Mouse (Mus musculus) limb, embryonic 11.5 days (tissue): Measurements from ENCODE around the gene Cnot9. TPM values are rescaled to one million over a fixed set of nuclear protein-coding genes. Genes with fewer than 3 reads are reported as not detected.

ENCODE experiments used
- ATAC-seq: fragments of 200-750 bp; cut with Nextera tagmentation; 2 replicates; pipeline ENCODE4 v1.8.0; 2017; ENCODE audit warnings: low read depth; ENCODE audit not compliant: insufficient number of reproducible peaks, low FRiP score, low TSS enrichment
- DNase-seq: peaks from one replicate; pipeline ENCODE4 v3.0.0-alpha.2; 2015; ENCODE audit warnings: low spot score
- H3K27ac ChIP-seq: fragments of 300-500 bp; sonication (generic); replicated peaks from 2 replicates; pipeline ENCODE4 v1.5.1; 2014; ENCODE audit warnings: low read depth, mild to moderate bottlenecking, low read length
- H3K27me3 ChIP-seq: fragments of 300-500 bp; sonication (generic); 2 replicates; pipeline ENCODE4 v1.6.1; 2014; ENCODE audit warnings: mild to moderate bottlenecking, low read length, mixed read lengths; ENCODE audit not compliant: control insufficient read depth, insufficient read depth
- H3K36me3 ChIP-seq: fragments of 300-500 bp; sonication (generic); 2 replicates; pipeline ENCODE4 v1.6.1; 2014; ENCODE audit warnings: mild to moderate bottlenecking, low read length, moderate library complexity, mixed read lengths; ENCODE audit not compliant: control insufficient read depth, insufficient read depth
- H3K4me1 ChIP-seq: fragments of 300-500 bp; sonication (generic); 2 replicates; pipeline ENCODE4 v1.6.1; 2014; ENCODE audit warnings: low read length, mixed read lengths; ENCODE audit not compliant: control insufficient read depth, insufficient read depth
- H3K4me2 ChIP-seq: fragments of 300-500 bp; sonication (generic); 2 replicates; pipeline ENCODE4 v1.6.1; 2014; ENCODE audit warnings: low read depth, mild to moderate bottlenecking, moderate library complexity; ENCODE audit not compliant: severe bottlenecking
- H3K4me3 ChIP-seq: fragments of 300-500 bp; sonication (generic); 2 replicates; pipeline ENCODE4 v1.5.1; 2014; ENCODE audit warnings: low read depth, low read length
- H3K9ac ChIP-seq: fragments of 300-500 bp; sonication (generic); 2 replicates; pipeline ENCODE4 v1.6.1; 2014; ENCODE audit warnings: mild to moderate bottlenecking, low read length
- H3K9me3 ChIP-seq: fragments of 300-500 bp; sonication (generic); 2 replicates; pipeline ENCODE4 v1.6.1; 2016; ENCODE audit warnings: low read length; ENCODE audit not compliant: control insufficient read depth
- WGBS: fragments of 180-500 bp; shearing (Covaris S2); extraction: QIAGEN DNeasy Blood & Tissue Kit; methylation state at CpG from one replicate; pipeline ENCODE4 v1.1.7; 2014; 5-methylcytosine and 5-hydroxymethylcytosine counted together
- polyA plus RNA-seq: library from polyadenylated mRNA; unstranded; fragments of >200 nt; fragmentation: Nextera tagmentation; extraction: Ambion mirVana; gene quantifications from 2 replicates; pipeline ENCODE4 v1.2.1, GENCODE M21; 2014

The Cnot9 gene
- polyA plus RNA-seq, result 113 and 120 TPM in 2 replicates

DNA sequence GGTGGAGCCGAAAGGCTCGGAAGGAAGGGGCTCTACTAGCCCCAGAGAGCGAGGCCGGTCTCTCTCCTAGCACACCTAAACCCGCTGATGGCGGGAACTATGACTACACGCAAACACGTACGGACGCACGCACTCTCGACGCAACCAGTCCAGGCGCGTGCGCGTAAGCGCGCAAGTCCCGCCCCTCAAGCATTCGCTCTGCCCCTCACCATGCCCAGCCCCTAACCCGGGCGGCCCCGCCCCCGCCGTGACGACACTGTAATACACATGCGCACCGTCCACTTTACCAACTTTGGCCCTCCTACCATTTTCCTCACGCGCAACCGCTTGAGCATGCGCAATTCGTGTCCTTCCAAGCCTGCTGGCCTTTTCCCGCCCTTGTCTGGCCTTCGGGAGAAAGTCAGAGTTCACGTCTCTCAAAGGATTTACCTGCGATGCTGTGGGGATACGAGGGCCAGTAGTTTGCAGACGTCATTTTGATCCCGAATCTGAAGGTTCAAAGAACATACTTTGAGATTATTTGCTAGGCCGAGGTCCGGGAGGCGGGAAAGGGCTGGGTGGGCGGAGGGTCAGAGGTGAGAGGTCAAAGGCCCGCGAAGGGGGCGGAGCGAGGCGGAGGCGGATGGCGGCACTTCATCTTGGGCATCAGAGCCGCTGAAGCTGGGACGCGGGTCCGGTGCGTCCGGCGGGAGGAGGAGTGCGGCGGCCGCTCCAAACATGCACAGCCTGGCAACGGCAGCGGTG lies at the start of gene Cnot9:
Cnot9 (plus strand) TSS at position 338 of the 744 bp plus-strand sequence.
- DNase-seq (peak; percentile 100), ATAC-seq (peak; percentile 99)
- H3K36me3 ChIP-seq, result no peaks in the 10 kb centered on the region
- peaks cover 5% of the 10 kb centered on the region; the same call in 1 of the 2 replicates for H3K4me1 ChIP-seq
- H3K27ac ChIP-seq, result peak within 1 kb of the TSS; percentile 91
- H3K4me3 ChIP-seq, result peak within 1 kb of the TSS; percentile 83
- WGBS, result under 1% methylated on average over 64 of the region's 64 CpGs
- peak within 1 kb of the TSS; percentile 68 for H3K4me2 ChIP-seq
- H3K27me3 ChIP-seq, result no peaks in the 10 kb centered on the region
- H3K9ac ChIP-seq, result peak within 1 kb of the TSS; percentile 84
- H3K9me3 ChIP-seq, result no peaks in the 10 kb centered on the region

GRCm38 (mm10) chr1:74460273-74460672 lies 45.6 kb upstream of the Cnot9 start:
- ATAC-seq (no peak), DNase-seq (peak; percentile 26)
- Histone ChIP-seq H3K27me3 (no peaks in the 10 kb centered on the region), H3K4me1 (no peaks in the 10 kb centered on the region), H3K9me3 (no peaks in the 10 kb centered on the region), H3K27ac (no peak overlapping the region), H3K4me3 (no peak overlapping the region), H3K9ac (no peak overlapping the region), H3K4me2 (no peak overlapping the region), H3K36me3 (peaks cover 7% of the 10 kb centered on the region)
- WGBS, result 81% methylated on average over 2 of the region's 2 CpGs

GRCm38 (mm10) chr1:74485792-74486191 lies 20.1 kb upstream of the Cnot9 start:
- H3K4me2 ChIP-seq, result no peak overlapping the region
- peaks cover 13% of the 10 kb centered on the region for H3K36me3 ChIP-seq
- H3K27me3 ChIP-seq, result no peaks in the 10 kb centered on the region
- H3K9ac ChIP-seq, result no peak overlapping the region
- no peaks in the 10 kb centered on the region for H3K4me1 ChIP-seq
- DNase-seq, result no peak
- no peak for ATAC-seq
- H3K4me3 ChIP-seq, result no peak overlapping the region
- no peaks in the 10 kb centered on the region for H3K9me3 ChIP-seq
- 98% methylated on average over 5 of the region's 5 CpGs for WGBS
- H3K27ac ChIP-seq, result no peak overlapping the region

DNA sequence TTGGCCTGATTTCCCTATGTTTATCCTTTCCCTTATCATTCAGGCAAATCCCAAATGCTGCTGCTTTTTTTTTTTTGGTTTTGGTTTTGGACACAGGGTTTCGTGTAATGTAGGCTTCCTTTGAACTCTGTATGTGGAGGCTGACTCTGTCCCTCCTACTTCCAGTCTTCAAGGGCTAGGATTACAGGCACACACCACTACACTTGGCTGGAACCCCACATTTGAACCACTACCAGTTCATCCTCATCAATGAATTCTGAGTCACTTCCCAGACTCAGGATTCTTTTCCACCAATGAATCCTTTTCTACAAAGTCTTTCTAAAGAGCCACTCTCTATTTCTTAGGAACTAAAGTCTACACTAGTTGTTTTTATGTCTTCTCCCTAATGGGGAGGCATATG lies 4.8 kb upstream of the Cnot9 start:
- H3K4me2 ChIP-seq, result no peak overlapping the region
- H3K27ac ChIP-seq, result no peak overlapping the region
- H3K9me3 ChIP-seq, result no peaks in the 10 kb centered on the region
- WGBS, result 69% methylated on average over 1 of the region's 1 CpGs
- peaks cover 5% of the 10 kb centered on the region; the same call in 1 of the 2 replicates for H3K4me1 ChIP-seq
- H3K27me3 ChIP-seq, result no peaks in the 10 kb centered on the region
- no peaks in the 10 kb centered on the region for H3K36me3 ChIP-seq
- H3K4me3 ChIP-seq, result no peak overlapping the region
- DNase-seq (no peak), ATAC-seq (no peak)
- no peak overlapping the region for H3K9ac ChIP-seq

DNA sequence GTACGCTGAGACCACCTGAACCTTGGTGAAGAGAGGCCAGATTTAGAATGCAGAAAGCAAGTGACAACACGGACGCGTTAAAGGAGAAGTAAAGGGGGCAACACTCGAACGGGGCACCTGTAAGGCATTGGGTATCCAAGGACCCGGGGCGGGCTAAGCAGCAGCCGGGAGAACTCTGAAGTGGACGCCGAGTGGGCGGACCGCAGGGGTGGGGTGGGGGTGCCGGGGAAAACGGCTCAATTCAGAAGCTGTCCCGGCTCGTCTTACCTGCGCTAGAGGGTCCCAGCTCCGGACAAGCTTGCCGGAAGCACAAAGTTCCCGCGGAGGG lies 501 bp upstream of the Cnot9 start:
- Histone ChIP-seq H3K9ac (peak overlapping the region; percentile 84), H3K4me3 (peak overlapping the region; percentile 83), H3K27ac (peak overlapping the region; percentile 69), H3K4me2 (peak overlapping the region; percentile 65), H3K9me3 (no peaks in the 10 kb centered on the region), H3K4me1 (peaks cover 5% of the 10 kb centered on the region; the same call in 1 of the 2 replicates), H3K36me3 (no peaks in the 10 kb centered on the region), H3K27me3 (no peaks in the 10 kb centered on the region)
- WGBS, result under 1% methylated on average over 22 of the region's 22 CpGs
- no peak for DNase-seq
- ATAC-seq, result no peak

- Histone ChIP-seq H3K36me3 (no peaks in the 10 kb centered on the region), H3K9ac (peak overlapping the region; percentile 84), H3K4me1 (peaks cover 5% of the 10 kb centered on the region; the same call in 1 of the 2 replicates), H3K4me2 (peak overlapping the region; percentile 68), H3K4me3 (peak overlapping the region; percentile 83), H3K9me3 (no peaks in the 10 kb centered on the region), H3K27ac (peak overlapping the region; percentile 91), H3K27me3 (no peaks in the 10 kb centered on the region)
- peak; percentile 86 for DNase-seq
- peak; percentile 49 for ATAC-seq
- WGBS, result under 1% methylated on average over 31 of the region's 34 CpGs
Measured at GRCm38 (mm10) chr1:74506471-74506881, 618 bp downstream of the Cnot9 start.

- Histone ChIP-seq H3K27me3 (no peaks in the 10 kb centered on the region), H3K27ac (no peak overlapping the region), H3K9me3 (no peaks in the 10 kb centered on the region), H3K4me2 (peak overlapping the region; percentile 68; the same call in 1 of the 2 replicates), H3K4me1 (peaks cover 5% of the 10 kb centered on the region; the same call in 1 of the 2 replicates), H3K9ac (no peak overlapping the region), H3K4me3 (no peak overlapping the region), H3K36me3 (no peaks in the 10 kb centered on the region)
- DNase-seq (no peak), ATAC-seq (no peak)
- WGBS, result 94% methylated on average over 2 of the region's 2 CpGs
Measured at GRCm38 (mm10) chr1:74507780-74508179, 1.9 kb downstream of the Cnot9 start.

DNA sequence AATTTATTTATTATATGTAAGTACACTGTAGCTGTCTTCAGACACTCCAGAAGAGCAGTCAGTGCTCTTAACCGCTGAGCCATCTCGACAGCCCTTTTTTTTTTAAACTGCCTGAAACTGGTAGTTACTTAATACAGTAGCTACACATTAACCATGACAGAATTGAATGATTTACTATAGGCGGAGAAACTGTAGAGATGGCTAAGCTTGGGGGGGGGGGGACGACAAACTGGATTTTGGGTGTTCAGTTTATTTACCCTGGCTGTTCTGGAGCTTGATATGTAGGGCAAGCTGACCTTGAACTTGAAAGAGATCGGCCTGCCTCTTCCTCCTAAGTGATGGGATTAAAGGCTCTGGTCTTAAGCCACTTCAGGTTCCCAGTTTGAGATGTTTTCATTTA lies 5.4 kb downstream of the Cnot9 start:
- H3K36me3 ChIP-seq, result 0 out of 2 replicates have a peak, but pooled peaks cover 2% of the 10 kb centered on the region
- ATAC-seq (no peak), DNase-seq (no peak)
- no peak overlapping the region for H3K4me2 ChIP-seq
- H3K27ac ChIP-seq, result no peak overlapping the region
- H3K4me3 ChIP-seq, result no peak overlapping the region
- no peaks in the 10 kb centered on the region for H3K9me3 ChIP-seq
- no peak overlapping the region for H3K9ac ChIP-seq
- no peaks in the 10 kb centered on the region for H3K4me1 ChIP-seq
- H3K27me3 ChIP-seq, result no peaks in the 10 kb centered on the region
- 96% methylated on average over 5 of the region's 5 CpGs for WGBS
